Mouse (Mus musculus) stomach, postnatal 0 days (tissue): ENCODE results near the gene Gas7. TPM values are rescaled to one million over a fixed set of nuclear protein-coding genes. Genes with fewer than 3 reads are reported as not detected.
A peak's percentile ranks its signal among the peaks of the same experiment; 100 is the strongest.

Experiments used
- ATAC-seq: fragments of 200-750 bp; cut with Nextera tagmentation; 2 replicates; pipeline ENCODE4 v1.8.0; 2017; ENCODE audit not compliant: low FRiP score, low TSS enrichment
- DNase-seq: peaks from one replicate; pipeline ENCODE4 v3.0.0-alpha.2; 2016; ENCODE audit warnings: low spot score
- H3K27ac ChIP-seq: fragments of 300-500 bp; sonication (generic); replicated peaks from 2 replicates; pipeline ENCODE4 v1.5.1; 2014; ENCODE audit warnings: mild to moderate bottlenecking, control low read depth
- H3K27me3 ChIP-seq: fragments of 300-500 bp; sonication (generic); 2 replicates; pipeline ENCODE4 v1.6.1; 2014; ENCODE audit warnings: low read length; ENCODE audit not compliant: control insufficient read depth, insufficient read depth
- H3K36me3 ChIP-seq: fragments of 300-500 bp; sonication (generic); 2 replicates; pipeline ENCODE4 v1.6.1; 2014; ENCODE audit warnings: low read length, mixed read lengths; ENCODE audit not compliant: control insufficient read depth, insufficient read depth
- H3K4me1 ChIP-seq: fragments of 300-500 bp; sonication (generic); replicated peaks from 2 replicates; pipeline ENCODE4 v1.6.1; 2014; ENCODE audit warnings: antibody characterized with exemption; ENCODE audit not compliant: control insufficient read depth, insufficient read depth
- H3K4me2 ChIP-seq: fragments of 300-500 bp; sonication (generic); replicated peaks from 2 replicates; pipeline ENCODE4 v1.6.1; 2014; ENCODE audit warnings: low read depth, mild to moderate bottlenecking, control low read depth, moderate library complexity
- H3K4me3 ChIP-seq: fragments of 300-500 bp; sonication (generic); 2 replicates; pipeline ENCODE4 v1.5.1; 2014; ENCODE audit warnings: low read depth, low read length, control low read depth
- H3K9ac ChIP-seq: fragments of 300-500 bp; sonication (generic); 2 replicates; pipeline ENCODE4 v1.6.1; 2014; ENCODE audit warnings: mild to moderate bottlenecking, low read length, control low read depth, mixed read lengths
- H3K9me3 ChIP-seq: fragments of 300-500 bp; sonication (generic); 2 replicates; pipeline ENCODE4 v1.6.1; 2016; ENCODE audit warnings: low read length; ENCODE audit not compliant: control insufficient read depth
- CTCF ChIP-seq: IDR thresholded peaks from 2 replicates; pipeline ENCODE4 v1.5.1; 2016; ENCODE audit warnings: antibody characterized with exemption, low read depth, mild to moderate bottlenecking, moderate library complexity
- EP300 ChIP-seq: optimal IDR thresholded peaks from 2 replicates; pipeline ENCODE3; 2016; ENCODE audit warnings: antibody characterized with exemption
- WGBS: fragments of 180-500 bp; shearing (Covaris S2); extraction: QIAGEN DNeasy Blood & Tissue Kit; methylation state at CpG from one replicate; pipeline ENCODE4 v1.1.7; 2014; 5-methylcytosine and 5-hydroxymethylcytosine counted together
- polyA plus RNA-seq: library from polyadenylated mRNA; unstranded; fragments of >200 nt; fragmentation: Nextera tagmentation; extraction: Ambion mirVana; gene quantifications from 2 replicates; pipeline ENCODE4 v1.2.1, GENCODE M21; 2015

The Gas7 gene
- polyA plus RNA-seq, 1 experiment from 2014 or later: 18.3 TPM

- H3K36me3 ChIP-seq: no peaks in the 10 kb centered on the region
- no peak overlapping the region for H3K4me2 ChIP-seq
- H3K4me1 ChIP-seq: no peaks in the 10 kb centered on the region; the same call in 1 of the 2 replicates
- H3K4me3 ChIP-seq: no peak overlapping the region
- no peak for TF ChIP-seq CTCF
- DNase-seq (no peak), ATAC-seq (no peak)
- H3K9ac ChIP-seq: no peak overlapping the region
- no peaks in the 10 kb centered on the region for H3K9me3 ChIP-seq
- no peaks in the 10 kb centered on the region for H3K27me3 ChIP-seq
- WGBS: 74% methylated on average over 5 of the region's 5 CpGs
- H3K27ac ChIP-seq: 0 out of 2 replicates have a peak overlapping the region, but pooled peaks have one; percentile 30
Measured at GRCm38 (mm10) chr11:67577472-67577871, 122.2 kb downstream of the Gas7 start.

GRCm38 (mm10) chr11:67577994-67578393, 122.8 kb downstream of the Gas7 start:
- 0 out of 2 replicates have a peak overlapping the region, but pooled peaks have one; percentile 30 for H3K27ac ChIP-seq
- ATAC-seq: no peak
- no peak overlapping the region for H3K4me2 ChIP-seq
- no peak for DNase-seq
- 66% methylated on average over 4 of the region's 4 CpGs for WGBS
- TF ChIP-seq CTCF (no peak), EP300 (no peak)
- H3K4me1 ChIP-seq: no peaks in the 10 kb centered on the region; the same call in 1 of the 2 replicates
- H3K36me3 ChIP-seq: no peaks in the 10 kb centered on the region
- no peaks in the 10 kb centered on the region for H3K9me3 ChIP-seq
- no peak overlapping the region for H3K9ac ChIP-seq
- H3K27me3 ChIP-seq: no peaks in the 10 kb centered on the region
- H3K4me3 ChIP-seq: no peak overlapping the region

GRCm38 (mm10) chr11:67579136-67579535, 123.9 kb downstream of the Gas7 start:
- no peak for ATAC-seq
- DNase-seq: no peak
- H3K27me3 ChIP-seq: no peaks in the 10 kb centered on the region
- no peak overlapping the region for H3K4me2 ChIP-seq
- H3K9me3 ChIP-seq: no peaks in the 10 kb centered on the region
- WGBS: 74% methylated on average over 9 of the region's 9 CpGs
- no peaks in the 10 kb centered on the region for H3K36me3 ChIP-seq
- H3K27ac ChIP-seq: no peak overlapping the region
- no peaks in the 10 kb centered on the region; the same call in 1 of the 2 replicates for H3K4me1 ChIP-seq
- no peak overlapping the region for H3K4me3 ChIP-seq
- no peak overlapping the region for H3K9ac ChIP-seq
- TF ChIP-seq EP300: no peak
- no peak for TF ChIP-seq CTCF

GRCm38 (mm10) chr11:67581549-67581948, 126.3 kb downstream of the Gas7 start:
- Histone ChIP-seq H3K4me1 (no peaks in the 10 kb centered on the region), H3K9ac (no peak overlapping the region), H3K27me3 (no peaks in the 10 kb centered on the region), H3K27ac (peak overlapping the region; percentile 45; the same call in 1 of the 2 replicates), H3K4me3 (no peak overlapping the region), H3K4me2 (no peak overlapping the region), H3K36me3 (no peaks in the 10 kb centered on the region), H3K9me3 (no peaks in the 10 kb centered on the region)
- 40% methylated on average over 7 of the region's 7 CpGs for WGBS
- DNase-seq: no peak
- TF ChIP-seq CTCF (no peak), EP300 (no peak)
- ATAC-seq: peak; percentile 31; the same call in 1 of the 2 replicates

- Histone ChIP-seq H3K9ac (no peak overlapping the region), H3K4me1 (no peaks in the 10 kb centered on the region), H3K36me3 (no peaks in the 10 kb centered on the region), H3K27me3 (no peaks in the 10 kb centered on the region), H3K4me2 (no peak overlapping the region), H3K27ac (0 out of 2 replicates have a peak overlapping the region, but pooled peaks have one; percentile 31), H3K4me3 (no peak overlapping the region), H3K9me3 (no peaks in the 10 kb centered on the region)
- TF ChIP-seq CTCF (no peak), EP300 (no peak)
- no peak for DNase-seq
- peak; percentile 51 for ATAC-seq
- 78% methylated on average over 4 of the region's 4 CpGs for WGBS
Measured at GRCm38 (mm10) chr11:67582570-67582969, 127.3 kb downstream of the Gas7 start.

GRCm38 (mm10) chr11:67585016-67585415, 129.8 kb downstream of the Gas7 start:
- DNase-seq (no peak), ATAC-seq (no peak)
- Histone ChIP-seq H3K27ac (no peak overlapping the region), H3K36me3 (no peaks in the 10 kb centered on the region), H3K4me3 (no peak overlapping the region), H3K4me2 (no peak overlapping the region), H3K9ac (no peak overlapping the region), H3K9me3 (no peaks in the 10 kb centered on the region), H3K4me1 (no peaks in the 10 kb centered on the region), H3K27me3 (no peaks in the 10 kb centered on the region)
- 79% methylated on average over 6 of the region's 6 CpGs for WGBS
- TF ChIP-seq CTCF: no peak
- TF ChIP-seq EP300: no peak
